Mouse (Mus musculus): ENCODE measurements at regions not wholly inside any gene's neighbourhood (a gene's known extent, or its start where the extent isn't known, plus 50 kb on each side); places are given as distances from the start of the nearest gene placed in this dataset.

DNA sequence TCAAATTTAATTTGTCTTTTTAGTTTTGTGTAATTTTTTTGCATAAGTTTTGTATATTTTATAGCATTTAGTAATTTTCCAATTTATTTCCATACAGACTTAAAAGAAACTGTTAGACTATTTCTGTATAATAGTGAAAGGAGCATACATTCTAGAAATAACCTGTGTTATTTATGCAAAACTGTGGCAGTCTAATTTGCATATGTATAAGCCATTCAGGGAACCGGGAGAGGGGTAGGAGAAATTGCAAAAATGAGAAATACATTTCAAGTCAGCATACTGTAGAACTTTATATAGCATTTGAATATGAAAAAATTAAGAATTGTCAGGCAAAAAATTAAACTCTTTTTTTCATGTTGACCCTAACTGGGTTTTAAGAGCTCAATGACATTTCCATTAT is 364.3 kb downstream of the Lmo7 start:
- TF ChIP-seq CTCF (IDR thresholded peaks at IDR 0.05; ENCODE audit: borderline replicate concordance, insufficient read depth, low read length) (no peak), POLR2A (IDR thresholded peaks at IDR 0.05; ENCODE audit: low read depth, low read length) (no peak)

Measured in embryonic fibroblast, embryonic 13.5 days (primary cell).